Mouse (Mus musculus): Measurements from ENCODE around the gene Trim9. TPM values are rescaled to one million over a fixed set of nuclear protein-coding genes. Genes with fewer than 3 reads are reported as not detected.

Gene Trim9
- polyA plus RNA-seq, 1 experiment, result 130 TPM

GRCm38 (mm10) chr12:70233637-70234315 is 113.6 kb downstream of the Trim9 start:
- no peak overlapping the region for H3K4me3 ChIP-seq (replicated peaks; ENCODE audit: insufficient read depth, low read depth, low read length)
- H3K27me3 ChIP-seq (ENCODE audit: control insufficient read depth, insufficient read depth, low read length), result no peaks in the 10 kb centered on the region
- no peaks in the 10 kb centered on the region; the same call in 1 of the 2 replicates for H3K4me1 ChIP-seq (ENCODE audit: control insufficient read depth, insufficient read depth, low read length)
- no peak for DNase-seq
- TF ChIP-seq CTCF (IDR thresholded peaks at IDR 0.05; ENCODE audit: borderline replicate concordance, insufficient read depth, low read depth, low read length) (no peak), POLR2A (IDR thresholded peaks at IDR 0.05; ENCODE audit: borderline replicate concordance, insufficient read depth, low read length) (no peak)
- H3K27ac ChIP-seq (ENCODE audit: insufficient read depth, low read length), result no peak overlapping the region
- 93% methylated on average over 6 of the region's 6 CpGs for WGBS

GRCm38 (mm10) chr12:70232020-70232544 is 115.3 kb downstream of the Trim9 start:
- TF ChIP-seq POLR2A (IDR thresholded peaks at IDR 0.05; ENCODE audit: borderline replicate concordance, insufficient read depth, low read length) (no peak), CTCF (IDR thresholded peaks at IDR 0.05; ENCODE audit: borderline replicate concordance, insufficient read depth, low read depth, low read length) (no peak)
- Histone ChIP-seq H3K27me3 (ENCODE audit: control insufficient read depth, insufficient read depth, low read length) (no peaks in the 10 kb centered on the region; the same call in 1 of the 2 replicates), H3K4me1 (ENCODE audit: control insufficient read depth, insufficient read depth, low read length) (peaks cover 4% of the 10 kb centered on the region), H3K27ac (ENCODE audit: insufficient read depth, low read length) (no peak overlapping the region), H3K4me3 (replicated peaks; ENCODE audit: insufficient read depth, low read depth, low read length) (no peak overlapping the region)
- WGBS, result 14% methylated on average over 5 of the region's 5 CpGs
- no peak for DNase-seq

- DNase-seq, result no peak
- Histone ChIP-seq H3K4me1 (ENCODE audit: control insufficient read depth, insufficient read depth, low read length) (peaks cover 5% of the 10 kb centered on the region), H3K4me3 (replicated peaks; ENCODE audit: insufficient read depth, low read depth, low read length) (no peak within 1 kb of the TSS), H3K27ac (ENCODE audit: insufficient read depth, low read length) (no peak within 1 kb of the TSS), H3K27me3 (ENCODE audit: control insufficient read depth, insufficient read depth, low read length) (peaks cover 3% of the 10 kb centered on the region; the same call in 1 of the 2 replicates)
- TF ChIP-seq CTCF (IDR thresholded peaks at IDR 0.05; ENCODE audit: borderline replicate concordance, insufficient read depth, low read depth, low read length) (no peak), POLR2A (IDR thresholded peaks at IDR 0.05; ENCODE audit: borderline replicate concordance, insufficient read depth, low read length) (no peak)
- 93% methylated on average over 2 of the region's 2 CpGs for WGBS
Measured at GRCm38 (mm10) chr12:70231294-70231693, 116.1 kb downstream of the Trim9 start, which contains the start of gene Pygl. TSS of gene Pygl (minus strand) at chr12:70231488.

- no peak for DNase-seq
- 77% methylated on average over 11 of the region's 11 CpGs for WGBS
Measured at GRCm38 (mm10) chr12:70228155-70228554, 119.3 kb downstream of the Trim9 start.

GRCm38 (mm10) chr12:70227121-70227932 is 120.1 kb downstream of the Trim9 start:
- H3K4me3 ChIP-seq (replicated peaks; ENCODE audit: insufficient read depth, low read depth, low read length), result peak overlapping the region; percentile 24
- TF ChIP-seq POLR2A (IDR thresholded peaks at IDR 0.05; ENCODE audit: borderline replicate concordance, insufficient read depth, low read length), result no peak
- no peak for TF ChIP-seq CTCF (IDR thresholded peaks at IDR 0.05; ENCODE audit: borderline replicate concordance, insufficient read depth, low read depth, low read length)
- 6% methylated on average over 52 of the region's 52 CpGs for WGBS
- H3K27ac ChIP-seq (ENCODE audit: insufficient read depth, low read length), result no peak overlapping the region
- peaks cover 3% of the 10 kb centered on the region; the same call in 1 of the 2 replicates for H3K27me3 ChIP-seq (ENCODE audit: control insufficient read depth, insufficient read depth, low read length)
- H3K4me1 ChIP-seq (ENCODE audit: control insufficient read depth, insufficient read depth, low read length), result peaks cover 5% of the 10 kb centered on the region
- DNase-seq, result no peak

More at GRCm38 (mm10) chr12:70228155-70228554, 119.3 kb downstream of the Trim9 start:
- Histone ChIP-seq H3K27me3 (ENCODE audit: control insufficient read depth, insufficient read depth, low read length) (peaks cover 3% of the 10 kb centered on the region; the same call in 1 of the 2 replicates), H3K27ac (ENCODE audit: insufficient read depth, low read length) (no peak overlapping the region), H3K4me3 (replicated peaks; ENCODE audit: insufficient read depth, low read depth, low read length) (no peak overlapping the region), H3K4me1 (ENCODE audit: control insufficient read depth, insufficient read depth, low read length) (peaks cover 5% of the 10 kb centered on the region)
- no peak for TF ChIP-seq POLR2A (IDR thresholded peaks at IDR 0.05; ENCODE audit: borderline replicate concordance, insufficient read depth, low read length)
- TF ChIP-seq CTCF (IDR thresholded peaks at IDR 0.05; ENCODE audit: borderline replicate concordance, insufficient read depth, low read depth, low read length), result no peak

GRCm38 (mm10) chr12:70226655-70227054 is 120.8 kb downstream of the Trim9 start:
- Histone ChIP-seq H3K4me3 (replicated peaks; ENCODE audit: insufficient read depth, low read depth, low read length) (no peak overlapping the region), H3K4me1 (ENCODE audit: control insufficient read depth, insufficient read depth, low read length) (peaks cover 5% of the 10 kb centered on the region), H3K27me3 (ENCODE audit: control insufficient read depth, insufficient read depth, low read length) (peaks cover 3% of the 10 kb centered on the region; the same call in 1 of the 2 replicates), H3K27ac (ENCODE audit: insufficient read depth, low read length) (no peak overlapping the region)
- 67% methylated on average over 5 of the region's 5 CpGs for WGBS
- TF ChIP-seq CTCF (IDR thresholded peaks at IDR 0.05; ENCODE audit: borderline replicate concordance, insufficient read depth, low read depth, low read length) (no peak), POLR2A (IDR thresholded peaks at IDR 0.05; ENCODE audit: borderline replicate concordance, insufficient read depth, low read length) (no peak)
- no peak for DNase-seq

GRCm38 (mm10) chr12:70223331-70223730 is 124.1 kb downstream of the Trim9 start:
- no peak for DNase-seq
- Histone ChIP-seq H3K27me3 (ENCODE audit: control insufficient read depth, insufficient read depth, low read length) (peaks cover 3% of the 10 kb centered on the region; the same call in 1 of the 2 replicates), H3K27ac (ENCODE audit: insufficient read depth, low read length) (no peak overlapping the region), H3K4me3 (replicated peaks; ENCODE audit: insufficient read depth, low read depth, low read length) (no peak overlapping the region), H3K4me1 (ENCODE audit: control insufficient read depth, insufficient read depth, low read length) (peaks cover 5% of the 10 kb centered on the region)
- WGBS, result 84% methylated on average over 4 of the region's 4 CpGs
- no peak for TF ChIP-seq CTCF (IDR thresholded peaks at IDR 0.05; ENCODE audit: borderline replicate concordance, insufficient read depth, low read depth, low read length)
- no peak for TF ChIP-seq POLR2A (IDR thresholded peaks at IDR 0.05; ENCODE audit: borderline replicate concordance, insufficient read depth, low read length)
